Mouse (Mus musculus) left cerebral cortex, postnatal 14 days (tissue): ENCODE results near the gene Epb41l2. TPM values are rescaled to one million over a fixed set of nuclear protein-coding genes. Genes with fewer than 3 reads are reported as not detected.
A peak's percentile ranks its signal among the peaks of the same experiment; 100 is the strongest.

ENCODE experiments used
- DNase-seq, 2 experiments: peaks; one replicate each; pipeline ENCODE4 v3.0.0; 2021 to 2022; ENCODE audit warnings: low spot score in 2 of 2, mixed read lengths in 1 of 2
- intact Hi-C: fragments of 180-260 bp; cut with DNase I; formaldehyde crosslinking; loops from one replicate; pipeline ENCODE4 v1.15.1; 2025
- total RNA-seq, 2 experiments: library from RNA; stranded (reverse); gene quantifications; 2 replicates each; pipeline ENCODE4 v1.2.3; 2021

Gene Epb41l2
- total RNA-seq, 2 experiments from 2014 or later: 199 to 201 TPM

DNA sequence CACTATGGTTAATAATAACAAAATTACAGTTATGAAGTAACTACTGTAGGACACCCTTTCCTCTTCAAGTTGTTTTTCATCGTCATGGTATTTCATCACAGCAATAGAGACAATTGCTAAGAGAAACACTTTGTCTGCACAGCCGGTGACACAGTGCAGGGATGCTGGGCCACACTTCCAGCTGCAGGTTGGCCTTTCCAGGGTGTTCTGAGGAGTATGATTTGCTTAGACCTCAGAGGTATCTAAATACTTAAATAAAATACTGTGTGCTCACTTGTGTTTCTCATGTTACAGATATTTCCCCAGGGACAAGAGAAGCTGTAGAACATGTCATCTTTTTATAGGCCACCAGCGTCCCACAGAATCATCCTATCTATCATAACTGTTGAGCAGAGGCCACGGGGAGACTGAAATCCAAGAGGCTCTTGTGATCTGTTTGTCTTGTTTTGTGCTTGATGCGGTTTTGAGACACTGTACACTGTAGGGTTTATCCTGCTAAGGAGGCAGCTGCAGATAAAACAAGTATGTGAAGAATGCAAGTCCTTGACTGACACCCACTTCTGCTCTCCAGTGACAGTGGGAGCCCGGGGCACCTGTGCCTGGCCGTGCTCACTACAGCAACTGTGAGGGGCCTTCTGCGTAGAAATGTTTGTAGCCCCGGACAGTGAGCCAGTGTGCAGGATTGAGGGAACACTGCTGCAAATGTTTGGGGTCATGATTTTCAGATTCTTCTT, 174.1 kb downstream of the Epb41l2 start:
- DNase-seq: no peak
- intact Hi-C loops: no loop called here

DNA sequence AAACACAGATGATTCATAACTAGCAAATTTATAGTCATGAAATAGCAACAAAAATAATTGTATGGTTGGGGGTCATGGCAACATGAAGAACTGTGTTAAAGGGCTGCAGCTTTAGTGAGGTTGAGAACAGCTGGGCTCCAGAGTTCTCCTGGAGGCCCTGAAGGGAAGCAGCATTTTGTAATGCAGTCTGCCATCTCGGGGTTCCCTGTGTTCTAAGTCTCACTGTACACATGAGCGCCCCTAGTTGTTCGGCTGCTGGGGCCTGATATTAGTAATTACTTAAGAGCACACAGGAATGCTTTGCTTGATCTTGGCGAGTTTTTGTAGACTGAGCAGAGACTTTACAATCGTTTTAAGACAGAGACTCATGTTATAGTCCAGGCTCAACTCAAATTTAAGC, 174.9 kb downstream of the Epb41l2 start:
- DNase-seq: no peak
- intact Hi-C loops: no loop called here

DNA sequence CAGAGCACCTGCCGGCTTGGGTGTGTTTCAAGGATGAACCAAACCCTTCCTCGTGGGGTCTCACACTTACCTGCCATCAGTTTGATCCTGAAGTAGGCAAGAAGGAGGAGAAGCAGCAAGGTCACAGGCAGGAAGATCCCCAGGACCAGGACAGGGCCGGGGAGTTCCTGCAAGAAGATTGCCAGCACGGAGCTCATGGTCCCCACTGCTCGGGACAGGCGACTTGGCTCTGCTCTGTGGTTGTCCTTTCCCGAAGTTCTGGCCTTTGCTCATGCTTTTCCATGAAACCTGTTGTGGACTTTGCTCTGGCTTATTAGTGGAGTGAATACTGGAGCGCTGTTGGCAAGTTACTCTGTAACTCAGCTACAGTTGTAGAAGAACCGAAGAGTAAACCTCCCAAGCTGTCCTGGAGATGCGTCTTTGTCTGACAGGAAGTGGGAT, 176.3 kb downstream of the Epb41l2 start, which contains the start of gene Smlr1:
Smlr1 (minus strand) TSS at position 377 of the 441 bp plus-strand sequence.
- intact Hi-C loops: loop anchor here (5.0 kb wide), 1 partner anchor 601 kb away; no protein-coding TSS in a partner anchor

DNA sequence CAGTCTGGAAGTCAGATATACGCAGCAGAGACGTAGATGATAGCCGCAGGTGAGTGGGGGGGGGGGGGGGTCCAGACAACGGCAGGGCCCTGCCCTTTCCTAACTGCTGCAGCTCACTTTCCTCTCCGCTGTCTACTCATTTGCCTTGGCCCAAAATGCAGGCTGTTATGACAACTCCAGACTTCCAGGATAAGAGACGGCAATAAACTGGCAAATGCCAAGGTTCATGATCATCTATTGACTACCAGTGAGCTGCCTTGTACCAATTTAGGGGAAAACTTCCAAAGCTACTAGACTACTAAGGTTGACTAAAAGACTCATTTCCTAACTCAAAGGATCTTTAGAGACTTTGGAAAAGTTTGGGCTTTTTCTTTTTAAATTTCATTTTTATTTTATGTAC, 177.0 kb downstream of the Epb41l2 start:
- no peak for DNase-seq
- intact Hi-C loops: loop anchor here (5.0 kb wide), 1 partner anchor 601 kb away; no protein-coding TSS in a partner anchor

More for the DNA sequence above, 176.3 kb downstream of the Epb41l2 start, which contains the start of gene Smlr1:
- no peak for DNase-seq

DNA sequence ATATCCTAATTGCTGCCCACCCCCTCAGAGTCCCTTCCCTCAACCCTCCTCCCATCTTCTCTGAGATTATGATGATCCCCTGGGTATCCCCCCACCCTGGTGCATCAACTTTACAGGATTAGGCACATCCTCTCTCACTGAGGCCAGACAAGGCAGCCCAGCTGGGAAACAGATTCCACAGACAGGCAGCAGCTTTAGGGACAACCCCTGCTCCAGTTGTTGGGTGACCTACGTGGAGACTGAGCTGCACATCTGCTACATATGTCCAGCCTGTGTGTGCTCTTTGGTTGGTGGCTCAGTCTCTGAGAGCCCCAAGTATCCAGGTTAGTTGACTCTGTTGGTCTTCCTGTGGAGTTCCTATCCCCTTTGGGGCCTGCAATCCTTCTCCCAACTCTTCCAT, 179.1 kb downstream of the Epb41l2 start:
- intact Hi-C loops: loop anchor here (5.0 kb wide), 1 partner anchor 599 kb away; no protein-coding TSS in a partner anchor
- no peak for DNase-seq

DNA sequence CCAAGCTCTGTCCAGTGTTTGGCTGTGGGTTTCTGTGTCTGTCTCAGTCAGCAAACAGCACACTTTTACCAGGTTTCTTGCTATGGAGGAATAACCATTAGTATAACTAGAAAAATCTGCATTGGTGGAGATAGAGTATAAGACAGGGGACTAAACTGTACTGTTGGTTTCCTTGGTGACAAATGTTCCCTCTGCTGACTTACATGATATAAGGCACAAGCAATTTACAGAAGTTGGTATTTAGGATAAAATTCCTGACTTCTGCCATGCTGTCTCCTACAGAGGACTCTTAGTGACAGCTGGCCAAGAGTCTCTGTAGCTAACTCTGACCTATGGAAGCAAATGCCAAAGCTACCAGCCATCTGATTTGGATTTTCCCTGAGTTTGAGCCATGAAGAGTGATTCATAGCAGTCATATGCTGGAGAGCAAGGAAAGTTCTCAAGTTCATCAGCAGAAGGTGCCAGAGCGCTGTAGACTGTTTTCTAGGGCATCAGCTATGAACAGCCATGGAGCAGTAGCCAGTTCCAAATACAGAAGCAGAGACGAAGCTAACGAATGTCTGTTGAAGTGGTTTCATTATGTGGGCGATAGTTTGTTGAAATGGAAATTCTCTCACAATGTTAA, 179.7 kb downstream of the Epb41l2 start:
- intact Hi-C loops: loop anchor here (5.0 kb wide), 1 partner anchor 598 kb away; no protein-coding TSS in a partner anchor
- peak; percentile 71 to 91 for DNase-seq

DNA sequence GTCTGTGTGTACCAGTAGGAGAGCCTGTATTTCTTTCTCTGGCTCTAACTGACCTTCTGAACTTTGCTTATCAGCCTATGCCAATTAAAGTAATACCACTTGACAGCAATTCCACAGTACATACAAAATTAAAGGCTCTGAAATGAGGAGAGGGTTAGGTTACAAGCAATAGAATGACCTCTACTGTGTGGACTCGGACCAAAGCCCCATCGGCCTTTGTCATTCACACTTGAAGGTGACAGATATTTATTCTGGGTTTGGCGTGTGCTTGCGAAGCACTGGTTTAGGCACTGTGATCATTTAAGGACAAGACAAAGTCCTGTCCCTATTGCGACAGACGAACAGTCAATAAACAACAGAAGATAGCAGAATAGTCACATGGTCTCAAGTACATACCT, 180.2 kb downstream of the Epb41l2 start:
- DNase-seq: no peak
- intact Hi-C loops: loop anchor here (5.0 kb wide), 1 partner anchor 598 kb away; no protein-coding TSS in a partner anchor

DNA sequence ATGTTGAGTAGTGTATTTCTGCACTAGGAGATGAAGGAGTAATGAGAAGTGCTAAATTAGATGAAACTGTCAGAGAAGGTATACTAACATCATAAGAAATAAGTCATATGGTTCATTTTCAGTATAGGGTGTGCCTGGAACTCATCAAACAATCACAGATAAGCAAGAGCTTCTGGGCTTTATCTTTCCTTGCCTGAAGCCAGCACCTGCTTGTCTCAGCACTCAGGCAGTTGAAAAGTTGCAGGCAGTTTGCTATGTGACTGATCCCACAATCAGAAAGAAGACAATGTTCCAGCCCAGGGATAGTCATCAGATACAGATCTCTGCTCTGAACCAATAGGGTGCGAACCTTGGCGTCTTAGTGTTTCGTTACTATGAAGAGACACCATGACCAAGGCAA, 181.5 kb downstream of the Epb41l2 start:
- intact Hi-C loops: no loop called here
- DNase-seq: no peak

DNA sequence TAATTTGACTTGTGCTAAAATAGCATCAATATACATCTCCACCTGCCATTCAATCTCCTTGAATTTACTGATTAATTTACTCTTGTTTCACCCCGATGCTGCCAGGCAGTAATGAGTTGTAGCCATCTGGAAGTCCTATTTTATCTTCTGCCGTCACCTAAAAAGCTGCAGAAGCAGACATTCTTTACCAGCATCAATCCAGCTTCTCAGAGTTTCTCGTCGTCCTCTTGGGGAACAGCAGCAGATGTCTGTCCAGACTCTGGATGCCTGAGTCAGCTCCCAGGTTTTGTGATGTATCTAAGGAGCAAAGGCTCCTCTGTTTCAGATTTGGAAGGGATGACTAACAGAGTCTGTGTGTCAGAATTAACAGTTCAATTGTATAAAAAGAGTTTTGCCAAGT, 193.3 kb downstream of the Epb41l2 start:
- intact Hi-C loops: no loop called here
- peak in 1 of 2 experiments; percentile 12 for DNase-seq

DNA sequence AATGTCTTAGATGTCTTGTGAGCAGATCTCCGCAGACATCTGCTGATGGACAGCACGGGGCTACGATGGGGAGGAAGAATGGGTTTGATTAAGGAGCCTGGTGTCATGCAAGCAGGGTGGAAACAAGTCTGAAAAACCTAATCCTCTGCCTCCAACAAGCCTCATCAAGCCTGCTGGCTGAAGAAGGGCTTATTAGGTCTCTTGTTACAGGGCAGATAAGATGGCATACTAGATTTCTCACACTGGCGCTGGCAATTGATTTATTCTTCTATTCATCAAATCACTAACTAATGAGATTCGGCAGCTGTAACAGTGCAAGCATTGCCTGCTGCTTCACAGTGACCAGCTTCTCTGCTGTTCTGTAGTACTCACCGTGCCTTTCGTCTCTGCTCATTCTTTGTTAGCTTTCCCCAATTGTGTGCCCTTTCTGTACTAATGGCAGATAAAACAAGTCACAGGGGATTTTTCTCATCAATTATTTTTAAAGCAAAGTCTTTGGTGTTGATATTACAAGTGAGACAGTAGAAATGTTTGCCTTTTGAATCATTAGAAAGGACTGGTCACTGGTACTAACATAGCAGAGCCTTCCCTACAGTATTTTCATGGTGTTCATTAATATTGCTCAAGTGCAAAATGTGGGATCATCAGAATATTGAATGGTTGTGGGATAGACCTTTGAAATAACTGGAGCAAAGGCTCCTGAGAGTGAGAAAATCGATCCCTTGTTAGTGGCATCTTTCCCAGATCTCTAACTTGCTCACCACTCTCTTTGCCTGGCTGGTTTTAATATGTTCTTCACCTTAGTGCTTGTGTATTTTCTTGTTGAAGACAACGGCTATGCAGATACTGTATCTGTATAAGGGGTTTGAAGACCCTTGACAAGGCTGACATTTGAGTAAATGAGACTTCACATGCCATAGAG, 212.0 kb downstream of the Epb41l2 start:
- intact Hi-C loops: no loop called here
- no peak for DNase-seq

Other genes starting within 250 kb of the Epb41l2 start
- 10 to 100 TPM; 79.5 to 81.7 TPM for gene Akap7, start 51.9 kb upstream of the Epb41l2 start, total RNA-seq
- not detected for gene Smlr1, start 176.5 kb downstream of the Epb41l2 start, total RNA-seq